Mouse (Mus musculus) brain, embryonic 14.5 days (tissue): ENCODE data around the gene Sec31b.

Source experiments
- CTCF ChIP-seq: fragments of 200-500 bp; IDR thresholded peaks from 2 replicates; pipeline ENCODE4 v1.5.1; 2012; ENCODE audit warnings: inconsistent platforms, mild to moderate bottlenecking, moderate library complexity, borderline replicate concordance; ENCODE audit not compliant: insufficient read depth, insufficient read length; ENCODE audit errors: extremely low read depth
- POLR2A ChIP-seq: fragments of 200-500 bp; IDR thresholded peaks from 2 replicates; pipeline ENCODE4 v1.6.1; 2012; ENCODE audit warnings: mild to moderate bottlenecking, inconsistent platforms, borderline replicate concordance; ENCODE audit not compliant: poor library complexity, insufficient read depth, insufficient read length, severe bottlenecking; ENCODE audit errors: extremely low read depth

DNA sequence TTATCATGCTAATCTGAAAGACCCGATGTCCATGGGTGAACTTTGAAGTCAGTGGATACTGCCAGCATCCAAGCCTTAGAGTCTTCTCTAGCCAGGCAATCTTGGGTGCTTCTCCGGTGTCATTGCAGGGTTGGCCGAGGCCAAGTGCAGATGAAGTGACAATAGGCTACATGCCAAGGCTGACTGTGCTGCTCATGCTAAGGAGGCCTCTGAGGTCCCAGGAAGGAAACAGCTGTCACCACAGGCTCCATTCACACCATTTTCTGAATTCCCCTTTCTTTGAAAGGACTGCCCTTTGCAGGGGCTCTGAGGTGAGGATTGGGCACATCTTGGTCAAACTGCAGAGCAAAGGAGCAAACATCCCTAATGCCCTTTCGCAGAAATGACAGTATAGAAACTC is 42.9 kb downstream of the Sec31b start:
- TF ChIP-seq POLR2A (no peak), CTCF (no peak)
